Mouse (Mus musculus) WW6 (cell line): ENCODE data around the gene Kif23.

Experiments
- DNase-seq: peaks from one replicate; pipeline ENCODE4 v3.0.0-alpha.2; 2013; ENCODE audit warnings: low read depth, low spot score

The Kif23 gene

DNA sequence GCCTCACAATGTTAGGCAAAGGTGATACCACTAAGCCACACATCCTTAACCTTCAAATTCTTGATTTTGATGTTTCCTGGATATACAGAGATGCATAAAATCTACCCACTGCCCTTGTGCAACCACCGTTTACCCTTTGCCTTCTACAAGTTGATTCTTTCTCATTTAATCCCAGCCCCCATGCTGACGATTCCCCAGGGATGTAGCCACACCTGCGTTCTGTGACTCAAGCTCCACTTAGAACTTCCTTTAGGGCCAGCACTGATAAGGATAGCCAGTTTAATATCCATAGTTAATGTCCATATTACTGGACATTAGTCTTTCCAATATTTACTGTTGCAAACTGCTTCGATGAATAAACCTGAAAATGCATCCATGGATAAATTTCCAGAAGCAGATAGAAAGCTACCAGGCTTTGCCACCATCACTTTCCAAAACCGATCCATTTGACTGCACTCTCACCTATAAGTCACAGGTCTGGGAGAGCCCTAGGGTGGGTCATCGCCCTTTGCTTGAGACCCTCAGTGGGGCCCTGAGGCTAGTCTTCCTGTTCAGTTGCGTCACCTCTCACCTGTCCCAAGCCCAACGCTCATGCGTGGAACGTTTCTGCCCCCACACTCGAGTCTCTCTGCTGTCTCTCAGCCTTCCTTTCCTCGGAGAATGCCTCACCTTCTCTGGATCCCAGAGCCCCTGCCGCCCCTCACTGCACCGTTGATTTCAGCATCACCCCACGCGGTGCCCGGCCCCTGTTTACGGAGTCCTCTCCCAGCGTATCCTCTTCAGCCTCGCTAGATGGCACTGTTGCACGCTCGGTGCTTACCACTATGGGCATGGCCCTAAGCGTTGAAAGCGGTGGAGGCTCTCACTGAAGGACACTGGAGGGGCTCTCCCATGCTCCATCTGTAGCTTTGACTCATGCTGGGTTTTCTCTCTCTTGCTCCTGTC, 1.1 kb upstream of the Kif23 start:
- peak; percentile 66 for DNase-seq

DNA sequence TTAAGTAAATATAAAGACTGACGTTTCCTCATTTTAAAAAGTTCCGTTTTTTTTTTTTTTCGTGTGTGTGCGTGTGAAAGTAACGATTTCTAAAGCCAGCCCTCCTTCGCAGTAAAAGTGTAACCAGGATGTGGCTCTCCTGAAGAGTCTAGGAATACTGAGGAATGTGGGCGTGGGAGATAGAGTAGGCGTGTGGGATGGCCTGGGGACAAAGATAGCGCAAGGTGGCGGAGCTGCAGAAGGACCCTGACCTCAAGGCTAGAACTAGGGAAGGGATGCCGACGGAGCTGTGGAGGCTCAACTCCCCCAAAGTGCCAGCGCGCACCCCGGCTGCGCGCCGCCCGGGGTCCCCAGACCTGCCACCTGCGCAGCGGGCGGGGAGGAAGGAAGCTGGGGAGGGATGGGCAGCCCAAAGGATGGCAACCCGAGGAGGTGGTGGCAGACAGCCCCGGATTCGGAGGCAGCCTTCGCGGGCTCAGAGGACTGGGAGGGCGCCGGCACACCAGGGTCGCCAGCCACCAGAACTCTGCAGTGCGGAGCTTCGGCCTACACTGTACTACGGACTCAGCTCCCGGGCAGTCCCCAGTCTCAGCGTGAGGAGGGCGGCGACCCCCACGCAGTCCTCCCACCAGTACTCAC, 482 bp downstream of the Kif23 start:
- peak; percentile 52 for DNase-seq

- no peak for DNase-seq
Observed at GRCm38 (mm10) chr9:61941054-61941453, 5.5 kb downstream of the Kif23 start.

- DNase-seq: no peak
Observed at GRCm38 (mm10) chr9:61933333-61933732, 13.2 kb downstream of the Kif23 start.

GRCm38 (mm10) chr9:61932009-61932408, 14.6 kb downstream of the Kif23 start:
- DNase-seq: no peak

DNA sequence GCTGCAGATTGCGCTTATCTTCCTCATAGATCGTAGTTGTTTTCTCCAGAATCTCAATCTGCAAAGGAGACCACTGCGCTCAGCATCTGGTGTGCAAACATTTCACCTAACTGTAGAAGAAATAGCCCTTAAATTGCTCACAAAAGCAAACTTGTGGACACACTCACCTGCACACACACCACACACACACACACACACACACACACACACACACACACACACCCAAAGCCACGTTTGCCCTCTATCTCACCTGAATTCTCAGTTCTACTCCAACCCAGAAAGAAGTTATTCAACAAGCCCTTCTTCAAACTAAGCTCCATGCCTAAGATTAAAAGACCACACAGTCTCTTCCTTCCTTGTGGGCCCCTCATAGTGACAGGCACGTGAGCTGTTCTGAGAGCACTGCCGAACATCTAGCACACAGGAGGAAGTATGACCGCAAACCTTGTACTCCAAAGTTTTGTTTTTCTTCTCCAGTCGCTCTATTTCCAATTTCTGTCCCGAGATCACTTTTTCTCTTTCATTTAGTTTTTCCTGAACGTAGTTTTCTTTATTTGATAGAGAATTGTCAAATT, 21.4 kb downstream of the Kif23 start:
- no peak for DNase-seq

- DNase-seq: no peak
Observed at GRCm38 (mm10) chr9:61920331-61920730, 26.2 kb downstream of the Kif23 start.

- no peak for DNase-seq
Observed at GRCm38 (mm10) chr9:61919464-61919863, 27.1 kb downstream of the Kif23 start.

GRCm38 (mm10) chr9:61917436-61917835, 29.1 kb downstream of the Kif23 start:
- DNase-seq: no peak

- DNase-seq: no peak
Observed at GRCm38 (mm10) chr9:61916986-61917385, 29.6 kb downstream of the Kif23 start.

DNA sequence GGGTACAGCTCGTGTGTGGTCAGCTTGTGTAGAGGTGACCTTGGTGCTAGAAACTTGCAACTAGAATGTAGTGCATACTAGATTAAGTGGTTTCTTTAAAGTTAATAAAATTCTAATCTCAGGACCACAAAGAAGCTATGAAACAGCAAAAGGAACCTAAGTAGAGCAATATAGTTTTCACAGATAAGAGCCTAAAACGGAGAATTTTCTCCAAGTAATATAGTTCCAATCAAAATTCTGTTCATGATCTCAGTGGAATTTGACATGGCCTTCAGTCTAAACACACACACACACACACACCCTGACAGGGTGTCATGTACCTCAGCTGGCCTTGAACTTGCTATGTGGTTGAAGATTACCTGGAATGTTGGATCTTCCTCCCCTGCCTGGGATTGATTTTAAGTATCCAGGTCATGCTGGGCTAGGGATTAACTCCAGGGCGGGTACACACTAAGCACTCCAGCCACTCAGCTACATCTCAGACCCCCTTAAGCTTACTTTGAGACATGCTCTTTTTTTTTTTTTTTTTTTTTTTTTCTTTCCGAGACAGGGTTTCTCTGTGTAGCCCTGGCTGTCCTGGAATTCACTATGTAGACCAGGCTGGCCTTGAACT, 31.1 kb downstream of the Kif23 start:
- no peak for DNase-seq

- no peak for DNase-seq
Observed at GRCm38 (mm10) chr9:61914917-61915300, 31.7 kb downstream of the Kif23 start.

DNA sequence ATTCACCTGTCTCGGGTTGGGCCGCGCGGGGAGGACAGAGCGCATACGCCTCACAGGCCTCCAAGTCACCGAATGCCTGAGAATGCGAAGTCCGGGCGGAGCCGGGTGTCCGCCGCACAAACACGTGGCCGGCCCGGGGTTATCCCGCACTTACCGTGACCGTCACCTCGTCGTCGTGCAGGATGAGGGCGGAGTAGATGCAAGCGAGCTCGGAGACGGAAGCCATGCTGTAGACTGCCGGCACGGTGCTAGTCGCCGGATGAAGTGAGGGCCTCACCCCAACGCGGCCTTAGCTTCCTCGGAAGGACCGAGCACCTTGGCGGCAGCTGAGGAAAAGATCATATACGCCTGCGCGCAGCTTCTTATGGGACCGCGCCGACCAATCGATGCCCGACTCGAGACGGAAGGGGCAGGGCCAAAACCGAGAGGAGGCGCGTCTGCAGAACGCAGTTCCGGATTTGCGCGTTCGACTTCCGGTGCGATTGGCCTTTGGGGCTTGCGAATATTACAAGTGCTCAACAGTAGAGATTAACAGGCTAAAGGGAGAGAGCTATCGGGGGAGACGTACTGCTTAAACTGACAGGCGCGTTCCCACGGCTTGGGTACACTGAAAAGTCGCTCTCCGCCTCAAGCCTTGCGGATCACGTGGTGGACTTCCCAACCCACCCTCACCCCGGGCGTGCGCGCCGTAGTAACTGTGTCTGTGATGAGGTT, 32.2 kb downstream of the Kif23 start, which contains the start of gene Rplp1:
Gene Rplp1, minus strand, starts transcription at position 340 of the 714 bp plus-strand sequence.
- peak; percentile 92 for DNase-seq

- DNase-seq: no peak
Observed at GRCm38 (mm10) chr9:61911300-61912128, 35.1 kb downstream of the Kif23 start.

DNA sequence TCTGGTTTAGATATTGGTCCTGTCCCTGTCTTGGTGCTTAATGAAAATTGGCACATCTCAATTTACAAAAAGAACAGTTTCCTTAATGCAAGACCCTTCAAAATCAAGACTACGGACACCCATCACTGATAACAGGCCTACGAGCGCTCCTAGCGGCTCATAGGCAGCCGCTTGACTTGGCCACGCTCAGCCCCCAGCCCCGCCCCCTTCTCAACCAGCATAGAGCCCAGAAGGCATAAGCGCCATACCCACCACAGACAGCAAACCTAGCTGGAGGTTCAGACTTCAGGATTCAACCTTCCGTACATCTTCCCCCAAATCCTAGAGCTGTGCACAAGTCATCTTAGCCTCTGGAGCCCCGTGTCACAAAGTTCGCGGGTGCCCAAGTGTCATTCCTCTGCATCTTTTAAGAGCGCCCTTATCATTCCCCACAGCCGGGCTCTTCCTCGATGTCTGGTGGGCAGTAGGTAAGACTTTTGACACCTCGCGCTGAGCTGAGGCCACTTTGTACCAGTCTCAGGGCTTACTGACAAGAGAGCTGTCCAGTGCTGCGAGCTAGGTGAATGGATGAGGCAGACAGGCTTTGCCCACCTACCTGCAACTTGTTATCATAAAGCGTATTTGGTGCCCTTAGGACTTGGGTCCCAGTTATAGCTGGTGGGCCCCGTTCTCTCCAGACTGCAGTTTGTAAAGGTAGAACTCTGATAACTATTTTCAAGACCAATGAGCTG, 35.9 kb downstream of the Kif23 start:
- no peak for DNase-seq

DNA sequence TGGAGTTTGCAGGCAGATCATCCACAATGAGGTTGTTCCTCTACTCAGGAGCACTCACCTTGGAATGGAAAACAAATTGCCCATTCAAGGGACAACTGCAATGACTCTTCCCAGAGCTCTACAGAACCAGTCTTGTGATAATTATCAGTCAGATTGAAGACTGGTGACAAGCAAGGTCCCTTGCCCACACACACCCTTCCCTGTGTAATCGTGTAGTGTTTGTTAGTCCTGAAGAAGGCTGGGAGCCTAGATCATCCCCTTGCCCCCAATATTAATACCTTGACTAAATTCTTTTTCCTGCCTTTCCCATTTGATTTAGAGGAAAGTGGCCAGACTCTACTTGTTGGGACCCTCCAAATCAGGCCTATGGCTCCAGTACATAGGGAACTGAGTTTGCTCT, 36.9 kb downstream of the Kif23 start:
- no peak for DNase-seq

- DNase-seq: no peak
Observed at GRCm38 (mm10) chr9:61908832-61909407, 37.7 kb downstream of the Kif23 start.

DNA sequence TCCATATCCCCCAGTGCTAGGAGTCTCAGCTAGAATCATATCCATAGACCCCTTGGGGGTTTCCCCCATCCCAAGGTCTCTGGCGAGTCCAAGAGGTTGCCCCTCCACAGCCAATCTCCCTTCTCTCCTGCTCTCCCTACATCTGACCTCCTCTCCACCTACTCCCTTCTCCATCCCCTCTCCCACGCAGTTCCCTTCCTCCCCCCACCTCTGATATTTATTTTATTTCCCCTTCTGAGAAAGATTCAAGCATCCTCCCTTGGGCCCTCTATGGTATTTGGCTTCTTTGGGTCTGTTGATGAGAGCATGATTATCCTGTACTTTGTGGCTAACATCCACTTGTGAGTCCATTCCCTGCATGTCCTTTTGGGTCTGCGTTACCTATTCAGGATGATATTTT, 38.2 kb downstream of the Kif23 start:
- no peak for DNase-seq

DNA sequence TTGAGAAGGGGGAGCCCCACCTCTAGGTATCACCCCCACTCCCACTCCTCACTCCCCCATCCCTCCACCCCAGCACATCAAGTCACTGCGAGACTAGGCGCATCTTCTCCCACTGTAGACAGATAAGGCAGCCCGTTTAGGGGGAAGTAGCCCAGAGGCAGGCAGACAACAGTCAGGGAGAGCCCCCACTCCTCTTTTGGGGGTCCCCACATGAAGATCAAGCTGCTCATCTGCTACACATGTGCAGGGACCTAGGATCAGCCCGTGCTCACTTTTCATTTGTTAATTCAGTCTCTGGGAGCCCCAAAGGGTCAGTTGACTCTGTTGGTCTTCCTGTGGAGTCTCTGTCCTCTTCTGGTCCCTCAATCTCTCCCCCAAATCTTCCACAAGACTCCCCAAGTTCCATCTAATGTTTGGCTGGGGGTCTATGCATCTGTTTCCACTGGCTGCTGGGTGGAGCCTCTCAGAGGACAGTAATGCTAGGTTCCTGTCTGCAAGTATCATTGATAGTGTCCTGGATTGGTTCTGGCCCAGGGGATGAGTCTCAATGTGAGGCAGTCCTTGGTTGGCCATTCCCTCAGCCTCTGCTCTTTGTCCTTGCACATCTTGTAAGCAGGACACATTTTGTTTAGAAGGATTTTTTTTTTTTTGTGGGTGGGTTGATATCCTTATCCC, 38.8 kb downstream of the Kif23 start:
- DNase-seq: no peak
